Mouse (Mus musculus): ENCODE results near the gene Hspa5. TPM values are rescaled to one million over a fixed set of nuclear protein-coding genes. Genes with fewer than 3 reads are reported as not detected.
"Not testable (repeated sequence)": the region's sequence is repeated elsewhere in the genome, so short reads cannot be mapped to it uniquely, and the experiment has no call there.

Hspa5 gene
- 552 and 555 TPM in 2 replicates for total RNA-seq (2021)
- long read RNA-seq, experiment 1, transcript Hspa5-202 (8 exons, 2,613 nt): minor isoform, 247 of 1,167 reads
- long read RNA-seq, experiment 1, transcript Hspa5-201 (9 exons, 3,672 nt): major isoform, 865 of 1,167 reads
- long read RNA-seq, experiment 1, partial matches to known transcripts: 40 of 1,167 reads
- long read RNA-seq, experiment 1, other reads (novel, unspliced or antisense): 13 of 1,167 reads
- long read RNA-seq, experiment 2, transcript Hspa5-202 (8 exons, 2,613 nt): minor isoform, 187 of 806 reads
- long read RNA-seq, experiment 2, transcript Hspa5-201 (9 exons, 3,672 nt): major isoform, 575 of 806 reads
- long read RNA-seq, experiment 2, partial matches to known transcripts: 19 of 806 reads
- long read RNA-seq, experiment 2, other reads (novel, unspliced or antisense): 24 of 806 reads

DNA sequence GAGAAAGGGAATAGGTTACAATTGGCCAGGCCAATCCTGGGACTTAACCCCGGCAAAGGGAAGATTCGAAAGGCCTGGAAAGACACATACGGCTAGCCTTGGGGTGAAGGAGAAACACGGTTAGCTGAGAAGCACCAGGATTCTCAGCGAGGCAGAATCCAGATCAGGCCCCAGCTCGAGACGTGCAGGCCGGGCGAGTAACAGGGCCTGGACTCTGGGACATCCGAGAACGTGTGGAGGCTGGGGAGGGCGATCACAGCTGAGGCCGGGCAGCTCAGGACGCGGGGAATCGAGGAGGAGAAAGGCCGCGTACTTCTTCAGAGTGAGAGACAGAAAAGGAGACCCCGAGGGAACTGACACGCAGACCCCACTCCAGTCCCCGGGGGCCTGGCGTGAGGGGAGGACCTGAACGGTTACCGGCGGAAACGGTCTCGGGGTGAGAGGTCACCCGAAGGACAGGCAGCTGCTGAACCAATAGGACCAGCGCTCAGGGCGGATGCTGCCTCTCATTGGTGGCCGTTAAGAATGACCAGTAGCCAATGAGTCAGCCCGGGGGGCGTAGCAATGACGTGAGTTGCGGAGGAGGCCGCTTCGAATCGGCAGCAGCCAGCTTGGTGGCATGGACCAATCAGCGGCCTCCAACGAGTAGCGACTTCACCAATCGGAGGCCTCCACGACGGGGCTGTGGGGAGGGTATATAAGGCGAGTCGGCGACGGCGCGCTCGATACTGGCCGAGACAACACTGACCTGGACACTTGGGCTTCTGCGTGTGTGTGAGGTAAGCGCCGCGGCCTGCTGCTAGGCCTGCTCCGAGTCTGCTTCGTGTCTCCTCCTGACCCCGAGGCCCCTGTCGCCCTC is at the start of gene Hspa5:
Hspa5 (plus strand) TSS at position 603 of the 859 bp plus-strand sequence.
- peak; percentile 100 for DNase-seq

- no peak for DNase-seq
Observed at GRCm38 (mm10) chr2:34725269-34725668, 46.5 kb upstream of the Hspa5 start.

- DNase-seq: no peak
Observed at GRCm38 (mm10) chr2:34727045-34727728, 44.6 kb upstream of the Hspa5 start.

DNA sequence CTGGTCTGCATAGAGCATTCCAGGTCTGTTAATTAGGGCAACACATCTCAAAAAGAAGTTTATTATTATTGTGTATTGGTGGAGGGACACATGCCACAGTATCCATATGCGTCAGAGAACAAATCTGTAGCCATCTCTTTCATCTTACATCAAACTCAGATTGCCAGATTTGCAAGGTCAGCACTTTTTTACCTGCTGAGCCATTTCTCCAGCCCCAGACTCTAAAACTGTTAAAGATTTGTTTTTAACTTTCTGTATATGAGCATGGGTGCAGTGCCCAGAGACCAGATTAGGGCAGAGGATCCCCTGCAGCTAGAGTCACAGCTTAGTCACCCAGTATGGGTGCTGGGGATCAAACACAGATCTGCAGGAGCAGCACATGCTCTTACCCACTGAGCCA is 35.1 kb upstream of the Hspa5 start:
- no peak for DNase-seq

- DNase-seq: no peak
Observed at GRCm38 (mm10) chr2:34737911-34738310, 33.9 kb upstream of the Hspa5 start.

GRCm38 (mm10) chr2:34739684-34740391 is 31.9 kb upstream of the Hspa5 start:
- no peak for DNase-seq

DNA sequence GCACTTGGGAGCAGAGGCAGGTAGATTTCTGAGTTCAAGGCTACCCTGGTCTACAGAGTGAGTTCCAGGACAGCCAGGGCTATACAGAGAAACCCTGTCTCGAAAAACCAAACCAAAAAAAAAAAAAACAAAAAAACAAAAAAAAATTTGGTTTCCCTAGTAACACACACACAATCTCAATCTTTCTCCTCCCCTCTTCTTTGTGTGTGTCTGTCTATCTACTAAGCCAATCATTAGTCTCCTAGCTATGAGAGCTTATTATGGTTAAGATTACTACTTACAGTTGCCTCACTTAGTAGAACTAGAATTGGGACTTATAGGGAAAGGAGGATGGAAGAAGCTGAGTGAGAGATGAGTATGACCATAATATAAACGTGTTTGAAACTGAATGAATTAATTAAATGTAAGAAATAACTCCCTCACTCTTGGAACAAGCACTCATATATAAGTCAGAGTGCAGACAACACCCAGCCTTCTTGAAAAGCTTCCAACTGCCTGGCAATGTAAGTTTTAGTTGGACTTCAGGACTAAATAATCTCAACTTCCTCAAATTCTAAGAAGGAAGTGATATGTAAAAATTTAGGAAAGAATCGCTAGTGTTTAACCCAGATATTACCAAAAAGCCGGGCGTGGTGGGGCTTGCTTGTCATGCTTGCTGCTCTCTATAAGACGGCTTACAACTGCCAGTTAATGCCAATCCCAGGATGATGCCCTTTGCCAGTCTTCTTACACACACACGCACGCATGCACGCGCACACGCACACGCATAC is 30.2 kb upstream of the Hspa5 start:
- DNase-seq: no peak

- DNase-seq: no peak
Observed at GRCm38 (mm10) chr2:34742675-34743074, 29.1 kb upstream of the Hspa5 start.

- no peak for DNase-seq
Observed at GRCm38 (mm10) chr2:34744476-34744875, 27.3 kb upstream of the Hspa5 start.

DNA sequence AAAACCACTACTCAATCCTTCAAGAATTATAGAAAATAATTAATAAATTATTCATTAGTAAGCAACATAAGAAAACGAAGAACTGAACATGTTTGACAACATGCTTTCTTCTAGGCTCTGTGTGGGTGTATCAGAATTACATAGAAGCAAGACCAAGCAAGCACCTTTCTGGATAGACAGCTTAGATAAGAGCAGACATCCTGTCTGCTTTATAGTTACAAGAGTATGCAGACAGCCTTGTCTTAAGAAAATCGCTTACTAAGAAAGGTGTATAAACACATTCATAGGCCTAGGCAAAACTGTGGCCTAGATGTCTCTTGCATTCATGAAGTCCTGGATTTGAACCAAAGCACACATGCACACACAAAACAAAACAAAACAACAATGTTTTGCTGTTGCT is 26.1 kb upstream of the Hspa5 start:
- no peak for DNase-seq

DNA sequence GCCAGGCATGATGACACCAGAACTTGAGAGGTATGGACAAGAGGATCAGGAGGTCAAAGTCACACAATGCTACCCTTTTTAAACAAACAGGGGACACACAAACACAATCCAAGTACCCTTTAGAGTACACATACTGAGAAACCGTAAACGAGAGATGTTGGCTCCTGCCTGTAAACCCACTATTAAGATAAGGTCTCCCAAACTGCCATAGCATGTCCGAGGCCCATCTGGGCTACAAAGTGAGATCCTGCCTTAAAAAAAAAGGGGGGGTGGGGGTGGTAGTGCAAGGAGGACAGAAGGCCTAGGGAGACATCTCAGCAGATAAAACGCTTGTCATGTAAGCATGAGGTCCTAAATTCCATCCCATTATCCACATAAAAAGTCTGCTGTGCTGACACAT is 23.3 kb upstream of the Hspa5 start:
- DNase-seq: no peak

DNA sequence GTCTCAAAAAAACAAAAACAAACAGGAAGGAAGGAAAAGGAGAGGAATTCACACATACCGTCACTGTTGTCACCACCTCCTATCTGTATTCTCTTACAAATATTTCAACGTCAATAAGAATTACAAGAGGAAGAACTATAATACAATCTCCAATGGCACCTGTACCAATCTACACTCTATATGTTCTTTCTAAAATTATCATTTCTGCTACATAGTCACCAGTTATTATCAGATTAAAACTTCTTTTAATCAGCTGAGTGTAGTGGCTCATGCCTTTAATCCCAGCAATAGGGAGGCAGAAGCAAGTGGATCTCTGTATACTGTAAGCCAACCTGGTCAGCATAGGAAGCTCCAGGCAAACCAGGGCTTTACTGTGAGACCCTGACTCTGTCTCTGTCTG is 21.5 kb upstream of the Hspa5 start:
- no peak for DNase-seq

- DNase-seq: peak; percentile 96
Observed at GRCm38 (mm10) chr2:34753811-34754550, 17.8 kb upstream of the Hspa5 start.

- DNase-seq: peak; percentile 45
Observed at GRCm38 (mm10) chr2:34754551-34755358, 17.0 kb upstream of the Hspa5 start, which contains the start of gene Gapvd1. Gapvd1 (minus strand) TSS chr2:34755232.

GRCm38 (mm10) chr2:34757341-34757740 is 14.4 kb upstream of the Hspa5 start:
- DNase-seq: no peak

DNA sequence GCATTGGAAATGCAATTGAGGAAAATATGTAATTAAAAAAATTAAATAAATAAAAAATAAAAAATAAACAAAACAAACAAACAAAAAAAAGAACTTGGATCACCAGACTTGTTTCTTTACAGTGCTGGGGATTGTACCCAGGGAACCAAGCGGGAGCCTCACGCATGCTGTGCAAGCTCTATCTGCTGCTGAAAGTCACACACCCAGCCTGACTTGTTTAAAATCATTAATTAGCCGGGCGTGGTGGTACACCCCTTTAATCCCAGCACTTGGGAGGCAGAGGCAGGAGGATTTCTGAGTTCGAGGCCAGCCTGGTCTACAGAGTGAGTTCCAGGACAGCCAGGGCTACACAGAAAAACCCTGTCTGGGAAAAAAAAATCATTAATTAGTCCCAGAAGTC is 10.5 kb upstream of the Hspa5 start:
- DNase-seq: not testable (repeated sequence)

- DNase-seq: no peak
Observed at GRCm38 (mm10) chr2:34762174-34762573, 9.6 kb upstream of the Hspa5 start.

DNA sequence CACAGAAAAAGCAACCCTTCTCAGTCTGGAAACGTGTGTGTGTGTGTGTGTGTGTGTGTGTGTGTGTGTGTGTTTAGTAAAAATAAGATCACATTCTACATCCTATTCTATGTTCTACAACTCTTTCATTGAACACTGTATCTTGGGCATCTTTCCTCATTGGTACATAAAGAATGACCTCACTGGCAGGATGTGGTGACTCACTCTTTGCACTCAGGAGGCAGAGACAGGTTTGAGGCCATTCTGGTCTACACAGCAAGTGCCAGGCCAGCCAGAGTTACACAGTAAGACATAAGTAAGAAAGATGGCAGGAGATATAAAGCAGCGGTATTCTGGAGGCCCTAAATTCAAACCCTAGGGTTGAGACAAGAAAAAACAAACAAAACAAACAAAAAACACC is 8.9 kb upstream of the Hspa5 start:
- no peak for DNase-seq

- DNase-seq: no peak
Observed at GRCm38 (mm10) chr2:34764801-34765200, 7.0 kb upstream of the Hspa5 start.

GRCm38 (mm10) chr2:34770049-34770448 is 1.7 kb upstream of the Hspa5 start:
- no peak for DNase-seq
